Mouse (Mus musculus) midbrain, postnatal 0 days (tissue): ENCODE measurements around the gene Sf3b5. TPM values are rescaled to one million over a fixed set of nuclear protein-coding genes. Genes with fewer than 3 reads are reported as not detected.

Experiments
- ATAC-seq: fragments of 200-750 bp; cut with Nextera tagmentation; 2 replicates; pipeline ENCODE4 v1.8.0; 2017; ENCODE audit warnings: moderate number of reproducible peaks, mild to moderate bottlenecking, moderate TSS enrichment, moderate library complexity; ENCODE audit not compliant: low FRiP score
- DNase-seq: peaks from one replicate; pipeline ENCODE4 v3.0.0-alpha.2; 2015; ENCODE audit warnings: low spot score
- H3K27ac ChIP-seq: fragments of 300-500 bp; sonication (generic); 2 replicates; pipeline ENCODE4 v1.5.1; 2014; ENCODE audit warnings: low read depth, mild to moderate bottlenecking, low read length, mixed read lengths
- H3K27me3 ChIP-seq: fragments of 300-500 bp; sonication (generic); 2 replicates; pipeline ENCODE4 v1.6.1; 2014; ENCODE audit warnings: low read length, control low read depth, mixed read lengths; ENCODE audit not compliant: insufficient read depth
- H3K36me3 ChIP-seq: fragments of 300-500 bp; sonication (generic); 2 replicates; pipeline ENCODE4 v1.6.1; 2014; ENCODE audit warnings: low read length, control low read depth, mixed read lengths; ENCODE audit not compliant: insufficient read depth
- H3K4me1 ChIP-seq: fragments of 300-500 bp; sonication (generic); 2 replicates; pipeline ENCODE4 v1.6.1; 2014; ENCODE audit warnings: mild to moderate bottlenecking, control low read depth, antibody characterized with exemption, low read length, mixed read lengths; ENCODE audit not compliant: insufficient read depth
- H3K4me2 ChIP-seq: fragments of 300-500 bp; sonication (generic); 2 replicates; pipeline ENCODE4 v1.6.1; 2014; ENCODE audit warnings: low read depth, mild to moderate bottlenecking, low read length, mixed read lengths; ENCODE audit not compliant: poor library complexity, severe bottlenecking
- H3K4me3 ChIP-seq: fragments of 300-500 bp; sonication (generic); 2 replicates; pipeline ENCODE4 v1.5.1; 2014; ENCODE audit warnings: low read depth, mild to moderate bottlenecking, low read length, moderate library complexity
- H3K9ac ChIP-seq: fragments of 300-500 bp; sonication (generic); replicated peaks from 2 replicates; pipeline ENCODE4 v1.6.1; 2014; ENCODE audit warnings: mild to moderate bottlenecking, low read length, moderate library complexity, mixed read lengths; ENCODE audit not compliant: poor library complexity, severe bottlenecking
- H3K9me3 ChIP-seq: fragments of 300-500 bp; sonication (generic); 2 replicates; pipeline ENCODE4 v1.6.1; 2016; ENCODE audit warnings: low read length, control low read depth
- CTCF ChIP-seq: IDR thresholded peaks from 2 replicates; pipeline ENCODE4 v1.5.1; 2016; ENCODE audit warnings: antibody characterized with exemption, mild to moderate bottlenecking
- WGBS: fragments of 180-500 bp; shearing (Covaris S2); extraction: QIAGEN DNeasy Blood & Tissue Kit; methylation state at CpG from one replicate; pipeline ENCODE4 v1.1.7; 2014; 5-methylcytosine and 5-hydroxymethylcytosine counted together
- polyA plus RNA-seq: library from polyadenylated mRNA; unstranded; fragments of >200 nt; fragmentation: Nextera tagmentation; extraction: Ambion mirVana; gene quantifications from 2 replicates; pipeline ENCODE4 v1.2.1, GENCODE M21; 2015
- total RNA-seq: library from RNA; depleted of rRNA; stranded (reverse); fragments of >200 nt; gene quantifications from 2 replicates; pipeline ENCODE4 v1.2.3, GENCODE M21; 2014

Sf3b5 gene
- total and polyA plus RNA-seq, 2 experiments from 2014 or later = 24.2 to 24.8 TPM

DNA sequence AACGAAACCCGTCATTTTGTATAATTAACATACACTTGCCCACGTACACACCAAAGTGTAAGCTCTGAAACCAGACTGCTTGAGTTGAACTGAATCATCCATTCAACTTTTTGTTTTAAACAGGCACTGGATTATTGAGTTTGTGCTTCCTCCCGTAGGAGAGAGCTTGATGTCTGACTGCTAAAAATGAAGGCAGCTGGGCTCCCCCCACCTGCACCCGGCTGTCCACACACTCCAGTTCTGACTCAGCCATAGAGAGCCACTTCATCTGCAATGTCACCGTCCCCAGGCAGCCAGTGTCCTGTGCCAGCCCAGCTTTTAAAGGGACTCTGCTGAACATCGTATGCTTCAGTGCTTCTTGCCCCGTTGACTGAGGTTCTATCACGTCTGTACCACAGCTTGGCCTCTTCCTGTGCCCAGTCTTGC is 27.3 kb upstream of the Sf3b5 start:
- Histone ChIP-seq H3K9me3 (no peaks in the 10 kb centered on the region), H3K9ac (no peak overlapping the region), H3K27me3 (no peaks in the 10 kb centered on the region), H3K4me3 (no peak overlapping the region), H3K4me2 (no peak overlapping the region), H3K27ac (no peak overlapping the region), H3K4me1 (no peaks in the 10 kb centered on the region), H3K36me3 (no peaks in the 10 kb centered on the region)
- WGBS = 75% methylated on average over 9 of the region's 9 CpGs
- TF ChIP-seq CTCF = no peak
- DNase-seq (no peak), ATAC-seq (no peak)

DNA sequence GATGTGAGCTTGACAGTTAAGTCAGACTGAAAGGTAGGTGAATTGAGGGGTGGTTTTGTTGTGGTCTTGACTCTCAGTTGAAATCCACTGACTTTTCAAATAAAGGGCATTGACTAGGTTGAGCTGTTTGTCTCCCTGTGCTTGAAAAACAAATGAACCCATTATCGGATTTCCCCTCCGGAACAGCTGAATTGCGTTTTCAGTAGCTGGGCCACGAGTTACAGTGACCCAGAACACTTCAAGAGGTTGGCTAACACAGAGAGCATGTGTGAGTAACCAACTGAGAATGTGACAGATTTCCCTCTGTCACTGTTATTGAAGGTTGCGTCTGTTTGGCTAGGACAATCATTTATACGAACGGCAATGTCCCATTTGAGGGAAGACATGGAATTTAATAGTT is 24.1 kb upstream of the Sf3b5 start:
- TF ChIP-seq CTCF = no peak
- Histone ChIP-seq H3K9me3 (no peaks in the 10 kb centered on the region), H3K27me3 (no peaks in the 10 kb centered on the region), H3K9ac (no peak overlapping the region), H3K4me2 (no peak overlapping the region), H3K4me1 (no peaks in the 10 kb centered on the region), H3K27ac (no peak overlapping the region), H3K4me3 (no peak overlapping the region), H3K36me3 (no peaks in the 10 kb centered on the region)
- no peak for ATAC-seq
- WGBS = 82% methylated on average over 7 of the region's 7 CpGs
- DNase-seq = no peak

DNA sequence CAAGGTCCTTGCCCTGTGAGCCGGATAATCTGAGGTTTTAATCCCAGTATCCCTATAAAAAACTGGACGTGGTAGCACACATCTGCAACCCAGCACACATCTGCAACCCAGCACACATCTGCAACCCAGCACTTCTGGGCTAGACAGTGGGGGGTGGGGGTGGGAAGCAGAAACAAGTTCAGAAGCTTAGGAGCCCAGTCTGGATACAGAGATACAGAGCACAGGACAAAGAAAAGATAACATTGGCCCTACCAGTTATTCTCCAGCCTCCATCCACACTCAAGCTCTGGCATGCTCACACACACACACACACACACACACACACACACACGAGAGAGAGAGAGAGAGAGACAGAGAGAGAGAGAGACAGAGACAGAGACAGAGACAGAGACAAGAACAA is 21.6 kb upstream of the Sf3b5 start:
- Histone ChIP-seq H3K4me3 (no peak overlapping the region), H3K9ac (no peak overlapping the region), H3K4me2 (no peak overlapping the region), H3K36me3 (no peaks in the 10 kb centered on the region), H3K4me1 (no peaks in the 10 kb centered on the region), H3K27me3 (no peaks in the 10 kb centered on the region), H3K9me3 (no peaks in the 10 kb centered on the region), H3K27ac (no peak overlapping the region)
- TF ChIP-seq CTCF = no peak
- DNase-seq (no peak), ATAC-seq (no peak)
- WGBS = 81% methylated on average over 3 of the region's 3 CpGs

DNA sequence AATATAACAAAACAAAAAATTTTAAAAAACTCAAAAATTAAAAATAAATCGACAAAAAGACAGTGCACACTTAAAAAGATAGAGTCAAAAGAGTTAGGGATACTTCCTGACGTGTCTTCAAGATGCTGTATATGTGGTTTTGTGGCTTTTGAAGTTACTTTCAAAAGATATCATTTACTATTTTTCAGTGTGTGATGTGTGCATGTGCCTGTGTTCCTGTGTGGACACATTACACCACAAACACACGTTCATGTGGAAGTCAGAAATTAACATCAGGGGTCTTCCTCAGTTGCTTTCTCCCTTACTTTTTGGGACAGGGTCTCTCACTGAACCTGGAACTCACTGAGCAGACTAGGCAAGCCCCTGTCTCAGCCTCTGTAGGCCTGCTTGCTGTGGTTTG is 20.1 kb upstream of the Sf3b5 start:
- H3K27me3 ChIP-seq = no peaks in the 10 kb centered on the region
- H3K4me2 ChIP-seq = no peak overlapping the region
- no peak overlapping the region for H3K4me3 ChIP-seq
- no peaks in the 10 kb centered on the region for H3K9me3 ChIP-seq
- no peak overlapping the region for H3K9ac ChIP-seq
- no peak for DNase-seq
- ATAC-seq = no peak
- H3K4me1 ChIP-seq = no peaks in the 10 kb centered on the region
- no peaks in the 10 kb centered on the region for H3K36me3 ChIP-seq
- TF ChIP-seq CTCF = no peak
- WGBS = 86% methylated on average over 3 of the region's 3 CpGs
- no peak overlapping the region for H3K27ac ChIP-seq

DNA sequence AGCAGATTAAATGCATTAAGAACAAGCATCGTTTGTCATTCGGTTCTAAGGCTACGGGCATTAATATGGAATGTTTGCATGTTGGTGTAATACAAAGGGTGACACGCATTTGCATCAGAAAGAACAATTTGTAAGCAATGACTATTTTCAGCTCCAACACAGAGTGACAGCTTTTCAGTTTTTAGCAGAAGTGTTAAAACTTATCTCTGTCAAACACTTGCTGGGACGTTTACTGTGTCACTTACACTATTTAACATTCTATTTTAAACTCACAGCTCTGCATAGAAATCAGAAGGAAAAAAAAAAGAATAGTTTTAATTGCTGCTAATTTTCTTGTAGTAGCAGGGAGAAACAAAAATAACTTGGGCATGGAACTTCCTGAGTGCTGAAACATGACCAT is 18.7 kb upstream of the Sf3b5 start:
- ATAC-seq (no peak), DNase-seq (no peak)
- Histone ChIP-seq H3K4me2 (no peak overlapping the region), H3K36me3 (no peaks in the 10 kb centered on the region), H3K9ac (no peak overlapping the region), H3K27me3 (no peaks in the 10 kb centered on the region), H3K27ac (no peak overlapping the region), H3K4me3 (no peak overlapping the region), H3K9me3 (no peaks in the 10 kb centered on the region), H3K4me1 (no peaks in the 10 kb centered on the region)
- TF ChIP-seq CTCF = no peak
- 31% methylated on average over 5 of the region's 5 CpGs for WGBS

DNA sequence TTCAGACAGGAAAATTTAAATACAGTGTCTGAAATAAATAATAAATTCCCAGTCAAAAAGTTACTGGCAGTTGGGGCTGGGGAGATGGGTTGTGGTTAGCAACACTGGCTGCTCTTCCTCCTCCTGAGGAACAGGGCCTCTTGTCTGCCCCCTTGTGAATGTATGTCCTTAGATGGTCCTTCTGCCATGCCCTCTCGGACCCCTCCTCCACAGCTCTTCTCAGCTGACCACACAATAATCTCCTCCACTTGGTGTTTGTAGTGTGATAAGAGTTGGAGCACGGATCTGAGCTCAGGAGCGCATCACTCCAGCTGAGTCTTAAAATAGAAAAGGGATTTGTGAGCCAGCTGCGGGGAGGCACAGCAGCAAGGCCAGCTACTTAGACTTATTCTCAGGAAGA is 18.2 kb upstream of the Sf3b5 start:
- Histone ChIP-seq H3K27me3 (no peaks in the 10 kb centered on the region), H3K4me3 (no peak overlapping the region), H3K9ac (no peak overlapping the region), H3K27ac (no peak overlapping the region), H3K4me1 (no peaks in the 10 kb centered on the region), H3K9me3 (no peaks in the 10 kb centered on the region), H3K36me3 (no peaks in the 10 kb centered on the region), H3K4me2 (no peak overlapping the region)
- no peak for TF ChIP-seq CTCF
- no peak for ATAC-seq
- WGBS = 45% methylated on average over 4 of the region's 4 CpGs
- no peak for DNase-seq
